Mouse (Mus musculus) right cerebral cortex, adult 2 months (tissue): ENCODE results near the gene Agr2.
A peak's percentile ranks its signal among the peaks of the same experiment; 100 is the strongest.

Experiments used
- DNase-seq, 2 experiments: peaks; one replicate each; pipeline ENCODE4 v3.0.0; 2021 to 2022; ENCODE audit warnings: low spot score in 2 of 2

Gene Agr2

GRCm38 (mm10) chr12:36026126-36026525 is 33.4 kb downstream of the Agr2 start:
- DNase-seq: peak in 1 of 2 experiments; percentile 23

GRCm38 (mm10) chr12:36027171-36027570 is 34.5 kb downstream of the Agr2 start:
- peak; percentile 25 to 34 for DNase-seq

DNA sequence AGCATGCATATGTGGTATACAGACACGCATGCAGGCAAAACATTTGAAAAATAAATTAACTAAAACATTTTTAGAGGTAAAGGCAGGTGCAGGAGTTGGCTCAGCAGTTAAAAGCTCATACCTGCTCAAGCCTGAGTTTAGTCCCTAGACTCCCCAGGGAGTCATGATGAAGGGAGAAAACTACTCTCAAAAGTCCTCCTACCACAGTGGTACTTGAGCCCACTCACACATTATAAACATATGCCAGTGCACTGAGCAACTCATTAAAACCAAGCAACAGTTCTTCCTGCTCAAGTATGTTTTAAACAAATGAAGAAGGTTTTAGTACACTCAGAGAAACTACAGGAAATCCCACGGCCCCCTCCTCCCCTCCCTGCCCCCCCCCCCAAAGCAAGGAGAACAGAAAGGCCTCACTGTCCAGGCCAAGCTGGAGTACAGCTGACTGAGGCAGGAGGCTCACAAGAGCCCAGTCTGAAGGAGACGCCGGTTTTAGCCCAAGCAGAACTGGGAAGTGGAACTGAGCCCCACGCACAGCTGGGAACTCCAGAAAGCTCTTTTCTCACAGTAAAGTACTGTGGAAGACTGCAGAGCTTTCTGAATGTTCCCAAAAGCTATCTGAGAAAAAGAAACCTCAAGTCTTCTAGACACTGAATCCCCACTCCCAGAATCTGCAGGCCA is 36.4 kb downstream of the Agr2 start:
- DNase-seq: peak; percentile 46 to 55

DNA sequence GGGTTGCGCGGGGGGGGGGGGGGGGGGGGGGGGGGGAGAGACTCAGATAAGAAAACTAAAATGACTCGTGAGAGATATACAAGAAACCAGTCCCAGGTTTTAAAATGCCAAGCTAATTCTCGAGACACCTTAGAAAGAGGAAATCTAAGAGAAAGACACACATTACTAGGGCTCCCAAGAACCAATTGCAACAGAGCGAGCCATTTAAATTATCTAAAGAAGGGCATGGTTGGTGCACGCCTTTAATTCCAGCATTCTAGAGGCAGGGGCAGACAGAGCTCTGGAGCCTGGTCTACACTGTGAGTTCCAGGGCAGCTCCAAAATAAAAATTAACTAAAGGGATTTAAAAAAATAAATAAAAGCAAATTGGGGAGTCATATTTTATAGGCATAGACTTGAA is 37.0 kb downstream of the Agr2 start:
- DNase-seq: no peak

DNA sequence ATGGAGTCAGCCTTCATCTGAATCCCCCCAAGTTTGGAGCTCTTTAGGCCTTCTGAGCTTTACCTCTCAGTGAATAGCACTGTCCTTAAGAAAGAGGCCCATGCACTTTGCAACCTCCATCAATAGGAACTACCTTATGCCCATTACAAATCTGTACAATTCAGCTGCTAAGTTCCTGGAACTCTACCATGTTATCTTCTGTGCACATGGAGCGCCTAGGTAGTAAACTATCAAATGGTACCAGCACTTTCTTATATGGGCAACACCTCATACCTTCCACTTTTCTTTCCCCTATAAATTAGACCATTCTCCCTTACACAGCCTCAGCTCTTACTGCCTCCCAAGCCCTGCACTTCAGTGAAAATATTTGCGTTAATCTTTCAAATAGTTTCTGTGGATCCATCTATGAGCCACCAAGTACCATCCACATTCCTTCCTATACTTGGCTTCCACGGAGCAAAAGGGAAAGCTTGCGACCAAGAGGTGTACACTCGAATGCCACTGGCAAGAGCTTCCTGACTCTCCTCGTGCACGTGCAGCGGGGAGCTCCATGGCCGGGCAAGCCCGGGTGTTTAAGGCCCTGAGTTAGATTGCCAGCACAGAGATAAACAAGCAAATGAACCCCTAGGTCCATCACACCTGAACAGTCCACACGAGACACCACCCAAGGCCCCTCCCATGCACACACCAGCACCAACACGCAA is 38.1 kb downstream of the Agr2 start:
- no peak for DNase-seq

DNA sequence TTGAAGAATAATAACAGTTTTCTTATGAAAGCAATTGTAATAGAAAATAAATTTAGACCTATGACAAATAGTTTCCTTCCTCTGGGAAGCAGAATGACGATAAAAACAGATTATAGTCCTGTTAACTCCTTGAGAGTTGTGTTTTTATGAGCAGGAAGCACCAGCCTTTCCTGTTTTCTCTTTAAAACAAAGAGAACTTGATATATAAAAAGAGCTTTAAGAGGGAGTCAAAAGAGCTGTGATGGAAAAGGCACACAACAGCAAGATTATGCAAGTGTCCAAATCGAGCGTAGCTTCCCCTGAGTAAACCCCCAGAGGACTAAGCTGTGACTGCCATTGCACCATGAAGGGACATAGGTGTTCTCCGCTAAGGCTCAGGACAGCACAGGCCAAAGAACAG is 39.7 kb downstream of the Agr2 start:
- no peak for DNase-seq

GRCm38 (mm10) chr12:36035501-36035900 is 42.8 kb downstream of the Agr2 start:
- no peak for DNase-seq

- DNase-seq: no peak
Measured at GRCm38 (mm10) chr12:36036121-36036520, 43.4 kb downstream of the Agr2 start.

- no peak for DNase-seq
Measured at GRCm38 (mm10) chr12:36036776-36037175, 44.1 kb downstream of the Agr2 start.

DNA sequence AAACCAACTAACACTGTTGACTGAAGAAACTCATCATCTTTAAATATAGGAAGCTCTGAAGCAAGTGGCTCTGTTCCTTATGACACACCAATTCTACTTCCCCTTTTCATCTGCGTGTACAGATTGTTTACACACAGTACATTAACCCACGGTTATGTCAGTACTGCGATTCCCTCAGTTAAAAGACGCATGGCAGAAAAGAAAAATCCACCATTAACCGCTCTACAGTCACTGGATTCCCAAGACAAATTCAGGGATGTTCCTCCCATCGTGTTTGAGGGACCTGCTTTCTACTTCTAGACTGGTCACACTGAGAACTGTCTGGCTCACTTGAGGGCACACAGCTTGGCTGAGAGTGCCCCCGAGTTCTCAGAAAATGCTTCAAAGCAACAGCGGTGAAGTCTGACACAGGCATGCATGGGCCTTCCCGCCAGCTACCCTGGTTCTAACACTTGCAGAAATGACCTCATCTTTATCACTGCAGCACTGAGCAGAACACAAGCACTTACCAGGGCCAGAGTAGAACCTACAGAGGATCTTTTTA is 46.9 kb downstream of the Agr2 start:
- no peak for DNase-seq

- peak in 1 of 2 experiments; percentile 29 for DNase-seq
Measured at GRCm38 (mm10) chr12:36040571-36041280, 48.0 kb downstream of the Agr2 start.

DNA sequence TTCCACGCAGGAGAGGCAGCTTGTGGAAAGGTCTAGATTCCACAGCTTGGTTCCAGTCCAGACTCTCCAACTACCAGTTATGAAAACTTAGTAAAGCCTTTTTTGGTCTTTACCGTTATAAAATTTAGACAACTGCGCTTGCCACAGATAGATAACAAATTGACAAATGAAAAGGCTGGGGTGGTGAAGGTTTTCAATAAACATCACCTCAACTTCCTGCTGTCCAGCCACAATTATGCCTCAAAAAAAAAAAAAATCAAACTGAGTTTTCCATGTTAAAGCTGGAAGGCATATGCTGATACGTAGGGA is 48.5 kb downstream of the Agr2 start:
- no peak for DNase-seq

DNA sequence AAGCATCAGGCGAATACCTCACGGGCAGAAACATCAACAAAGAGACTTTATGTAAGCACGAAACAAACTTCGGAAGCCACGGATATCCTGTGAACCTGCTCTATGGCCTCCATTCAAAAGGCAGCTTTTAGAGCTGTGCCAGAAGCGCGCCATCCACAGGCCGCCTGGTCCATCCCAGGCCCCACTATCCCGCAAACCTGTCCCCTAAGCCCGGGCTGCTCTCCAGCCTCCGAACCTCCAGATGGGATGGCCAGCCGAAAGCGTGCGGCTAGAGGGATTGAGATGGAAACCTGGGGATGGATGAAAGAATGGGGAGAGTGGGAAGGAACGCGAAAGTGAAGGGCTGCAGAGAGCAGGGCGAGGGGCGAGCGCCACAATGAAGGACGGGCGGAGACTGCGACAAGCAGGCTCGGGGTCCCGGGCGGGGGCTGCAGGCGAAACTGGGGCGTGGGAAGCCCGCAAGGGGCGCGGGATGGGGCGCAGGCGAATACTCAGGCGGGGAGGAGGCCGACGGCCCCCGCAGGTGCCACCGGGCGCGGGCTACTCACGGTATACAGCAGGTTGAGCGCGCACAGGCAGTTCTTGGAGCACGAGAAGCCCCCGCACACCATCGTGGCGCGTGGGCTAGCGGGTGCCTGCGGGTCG is 49.1 kb downstream of the Agr2 start:
- DNase-seq: peak; percentile 44 to 60

DNA sequence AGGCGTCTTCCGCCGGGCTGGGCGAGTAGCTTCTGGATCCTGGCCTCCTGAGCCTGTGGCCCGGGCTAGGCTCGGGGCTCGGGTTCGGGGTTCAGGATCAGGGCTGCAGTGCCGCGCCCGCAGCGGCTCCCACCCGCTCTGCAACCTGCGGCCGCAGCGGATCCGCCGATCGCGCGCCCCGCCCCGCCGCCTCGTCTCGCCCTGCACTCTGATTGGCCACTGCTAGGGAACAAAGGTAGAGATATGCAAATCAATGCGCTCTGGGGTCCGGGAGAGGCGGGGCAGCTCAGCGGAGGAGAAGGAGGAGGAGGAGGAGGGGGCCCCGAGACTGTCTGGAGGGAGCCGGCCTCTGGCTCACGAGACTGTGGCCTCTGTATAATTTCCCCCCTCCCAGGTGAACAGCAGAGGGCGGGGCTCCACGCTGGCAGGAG is 49.7 kb downstream of the Agr2 start, which contains the start of gene Tspan13:
Tspan13 (minus strand) TSS at position 153 of the 431 bp plus-strand sequence.
- DNase-seq: peak; percentile 89 to 92

DNA sequence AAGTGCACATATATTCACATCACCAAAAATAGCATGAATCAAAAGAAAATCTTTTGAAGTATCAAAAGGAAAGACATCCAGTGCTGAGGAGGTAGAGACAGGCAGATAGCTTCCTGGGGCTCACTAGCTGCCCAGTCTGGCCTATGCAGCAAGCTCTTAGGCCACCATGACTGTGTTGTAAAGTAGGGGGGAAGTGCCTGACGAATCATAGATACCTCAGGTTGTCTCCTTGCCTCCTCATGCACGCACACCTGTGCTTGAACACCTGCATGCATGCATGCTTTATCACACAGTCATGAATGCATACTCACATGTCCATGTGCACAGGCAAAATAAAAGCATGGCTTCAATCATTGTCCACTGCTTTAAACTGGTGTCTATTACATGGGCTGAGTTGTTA is 52.0 kb downstream of the Agr2 start:
- no peak for DNase-seq

DNA sequence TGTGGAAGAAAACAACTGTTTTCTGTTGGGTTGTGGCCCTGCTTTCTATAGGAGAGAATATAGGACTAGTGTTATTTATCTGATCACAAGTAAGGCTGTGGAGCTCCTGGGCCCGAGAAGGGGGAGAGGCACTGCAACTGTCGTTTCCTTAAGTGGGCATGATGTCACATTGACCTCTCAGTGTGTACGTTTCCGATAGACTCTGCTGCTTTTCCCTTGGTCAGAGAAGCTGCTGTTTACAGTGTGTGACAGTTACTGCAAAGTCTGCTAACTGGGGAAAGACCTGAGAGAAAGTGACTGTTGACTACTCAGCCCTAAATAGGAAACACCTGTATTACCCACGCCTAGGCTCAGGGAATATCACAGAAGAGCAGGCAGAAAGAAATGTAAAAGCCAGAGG is 53.5 kb downstream of the Agr2 start:
- DNase-seq: no peak

DNA sequence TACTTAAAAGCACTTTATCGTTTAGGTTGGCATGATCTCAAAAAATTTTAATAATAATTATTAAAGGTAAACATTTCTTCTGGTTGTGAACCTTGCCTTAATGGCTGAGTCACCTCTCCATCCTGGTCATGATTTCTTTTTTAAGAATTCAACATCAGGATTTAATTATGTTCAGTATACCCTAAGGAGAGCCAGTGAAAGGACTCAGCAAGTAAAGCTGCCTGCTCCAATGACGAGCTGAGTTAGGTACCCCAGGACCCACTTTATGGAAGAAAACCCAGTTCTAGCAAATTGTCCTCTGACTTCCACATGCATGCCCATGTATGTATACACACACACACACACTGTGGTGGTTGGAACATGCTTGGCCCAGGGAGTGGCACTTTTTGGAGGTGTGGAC is 54.9 kb downstream of the Agr2 start:
- no peak for DNase-seq

DNA sequence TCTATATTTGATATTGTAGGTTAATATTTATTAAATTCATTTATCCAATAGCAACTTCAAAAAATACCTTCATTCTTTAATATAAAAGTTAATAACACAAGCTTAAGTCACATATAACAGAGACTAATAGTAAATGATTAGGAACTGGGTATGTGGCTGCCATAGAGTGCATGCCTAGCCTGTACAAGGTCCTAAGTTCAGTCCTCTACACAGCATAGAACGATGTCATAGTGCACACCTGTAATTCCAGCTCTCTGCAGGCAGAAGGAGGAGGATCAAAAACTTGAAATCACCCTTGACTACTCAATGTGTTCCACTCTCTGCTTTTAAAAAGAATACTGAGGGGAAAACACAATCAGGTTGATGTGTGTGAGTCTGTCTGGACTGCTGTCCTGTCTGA is 57.6 kb downstream of the Agr2 start:
- DNase-seq: no peak
